Mouse (Mus musculus): ENCODE measurements around the gene Adamts4.

Adamts4 gene

GRCm38 (mm10) chr1:171309321-171309720 lies 59.1 kb downstream of the Adamts4 start:
- no peak for DNase-seq (ENCODE audit: low read depth, low spot score)

Measured in skeletal muscle tissue, adult 2 months (tissue).